ENCODE assay signal across 11 mouse cellular contexts in the genomic region with DNA sequence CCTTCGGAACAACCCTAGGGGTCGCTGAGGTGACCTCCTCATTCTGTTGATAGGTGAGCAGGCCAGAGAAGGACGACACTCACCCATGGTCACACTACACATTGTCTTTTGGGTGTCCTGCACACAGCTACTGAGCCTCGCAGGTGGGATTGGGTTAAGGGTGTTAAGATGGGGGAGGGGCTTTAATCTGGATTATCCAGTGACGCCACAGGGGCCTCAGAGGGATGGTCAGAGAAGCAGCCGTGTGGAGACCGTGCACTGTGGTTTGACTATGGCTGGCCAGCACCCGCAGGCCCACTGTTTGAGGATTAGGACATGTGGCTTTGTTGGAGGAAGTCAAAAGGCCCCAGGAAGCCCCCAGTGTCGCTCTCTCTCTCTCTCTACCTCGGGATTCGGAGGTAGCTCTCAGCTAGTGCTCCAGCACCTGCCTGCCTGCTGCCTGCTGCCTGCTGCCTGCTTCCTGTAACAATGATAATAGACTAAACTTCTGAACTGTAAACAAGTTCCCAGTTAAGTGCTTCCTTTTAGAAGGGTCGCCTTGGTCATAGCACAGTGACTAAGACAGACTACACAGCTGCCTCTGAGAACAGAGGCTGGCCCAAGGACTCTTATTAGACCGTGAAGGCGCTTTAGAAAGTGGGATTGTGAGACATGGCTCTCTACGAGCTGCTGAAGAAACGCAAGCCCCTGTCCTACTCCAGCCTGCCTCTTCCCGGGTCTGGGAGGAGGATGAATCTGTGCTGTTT. TPM values are rescaled to one million over a fixed set of nuclear protein-coding genes. Genes with fewer than 3 reads are reported as not detected.
DNase-seq lines count a peak whose midpoint lies in the region; ATAC-seq and TF ChIP-seq lines count a peak whose summit lies in the region.
"Had no signal": no experiment of that assay in that cellular context is flagged by ENCODE, and none has a peak within 500 bp of the region (broad histone marks: within the 10 kb centered on the region; RNA-seq: fewer than 3 reads in every experiment).

No protein-coding gene starts in this region.

- peaks cover 85% of the 10 kb centered on the region for H3K4me1 ChIP-seq in heart, embryonic 10.5 days
- H3K4me1 ChIP-seq in lung, postnatal 0 days (ENCODE audit: insufficient read depth, low read depth, low read length): peaks cover 29% of the 10 kb centered on the region; the same call in 1 of the 2 replicates
- H3K4me1 ChIP-seq in limb, embryonic 10.5 days: peaks cover 90% of the 10 kb centered on the region
- H3K4me1 ChIP-seq in stomach, embryonic 15.5 days: peaks cover 38% of the 10 kb centered on the region

- no peak for DNase-seq in heart, embryonic 10.5 days (ENCODE audit: low spot score)
- DNase-seq in heart, adult 8-10 months (ENCODE audit: low spot score): no peak
- DNase-seq in lung, postnatal 0 days (ENCODE audit: low spot score): peak; percentile 69
- DNase-seq in lung, adult 18-20 months: no peak
- DNase-seq in limb, embryonic 10.5 days (ENCODE audit: low spot score): no peak
- no peak for DNase-seq in layer of hippocampus, postnatal 25 days (ENCODE audit: extremely low spot score in 1 of 2, low spot score in 1 of 2)
- no peak for DNase-seq in kidney, adult 18-20 months
- DNase-seq: cerebellum, postnatal 14 days; gastrocnemius, postnatal 10 days had no signal

- H3K9ac ChIP-seq in lung, postnatal 0 days (replicated peaks; ENCODE audit: low read depth): no peak overlapping the region
- no peak overlapping the region for H3K9ac ChIP-seq in stomach, embryonic 15.5 days

- no peaks in the 10 kb centered on the region for H3K9me3 ChIP-seq in heart, embryonic 10.5 days
- no peaks in the 10 kb centered on the region for H3K9me3 ChIP-seq in lung, postnatal 0 days (ENCODE audit: low read length)
- no peaks in the 10 kb centered on the region for H3K9me3 ChIP-seq in limb, embryonic 10.5 days (replicated peaks)
- H3K9me3 ChIP-seq in stomach, embryonic 15.5 days: no peaks in the 10 kb centered on the region

- peak; percentile 61 for ATAC-seq in lung, postnatal 0 days
- ATAC-seq in stomach, embryonic 15.5 days (ENCODE audit: insufficient read depth, low FRiP score, low read depth): no peak
- ATAC-seq: activated CD4-positive, CD25-positive, alpha-beta regulatory T cell, adult 4 months had no signal

- peak overlapping the region; percentile 83 for H3K27ac ChIP-seq in heart, embryonic 10.5 days
- H3K27ac ChIP-seq in lung, postnatal 0 days (ENCODE audit: low read length): peak overlapping the region; percentile 45; the same call in 1 of the 2 replicates
- peak overlapping the region; percentile 65 for H3K27ac ChIP-seq in limb, embryonic 10.5 days
- H3K27ac ChIP-seq in stomach, embryonic 15.5 days: peak overlapping the region; percentile 31; the same call in 1 of the 2 replicates

- H3K36me3 ChIP-seq in heart, embryonic 10.5 days: peaks cover 26% of the 10 kb centered on the region
- peaks cover 5% of the 10 kb centered on the region for H3K36me3 ChIP-seq in lung, postnatal 0 days (ENCODE audit: insufficient read depth, low read length)
- peaks cover 11% of the 10 kb centered on the region for H3K36me3 ChIP-seq in limb, embryonic 10.5 days
- H3K36me3 ChIP-seq in stomach, embryonic 15.5 days: peaks cover 2% of the 10 kb centered on the region; the same call in 1 of the 2 replicates

- H3K4me2 ChIP-seq in lung, postnatal 0 days (replicated peaks; ENCODE audit: low read depth, low read length): no peak overlapping the region
- H3K4me2 ChIP-seq in stomach, embryonic 15.5 days: no peak overlapping the region

- WGBS in heart, embryonic 10.5 days: 44% methylated on average over 17 of the region's 17 CpGs
- WGBS in lung, postnatal 0 days: 39% methylated on average over 17 of the region's 17 CpGs
- WGBS in limb, embryonic 10.5 days: 53% methylated on average over 17 of the region's 17 CpGs
- WGBS in stomach, embryonic 15.5 days: 37% methylated on average over 17 of the region's 17 CpGs

- H3K27me3 ChIP-seq in heart, embryonic 10.5 days (ENCODE audit: insufficient read depth, poor library complexity, severe bottlenecking): no peaks in the 10 kb centered on the region
- no peaks in the 10 kb centered on the region for H3K27me3 ChIP-seq in lung, postnatal 0 days (replicated peaks; ENCODE audit: insufficient read depth, low read length)
- H3K27me3 ChIP-seq in limb, embryonic 10.5 days (ENCODE audit: low read depth, poor library complexity, severe bottlenecking): no peaks in the 10 kb centered on the region
- no peaks in the 10 kb centered on the region for H3K27me3 ChIP-seq in stomach, embryonic 15.5 days (replicated peaks)

- TF ChIP-seq EP300 in lung, postnatal 0 days (IDR thresholded peaks at IDR 0.05): no peak

- H3K4me3 ChIP-seq in heart, embryonic 10.5 days: peak overlapping the region; percentile 22; the same call in 1 of the 2 replicates
- H3K4me3 ChIP-seq in lung, postnatal 0 days (ENCODE audit: low read depth, low read length): no peak overlapping the region
- peak overlapping the region; percentile 2; the same call in 1 of the 2 replicates for H3K4me3 ChIP-seq in limb, embryonic 10.5 days
- no peak overlapping the region for H3K4me3 ChIP-seq in stomach, embryonic 15.5 days (replicated peaks)

- no peak for TF ChIP-seq CTCF in lung, postnatal 0 days (IDR thresholded peaks at IDR 0.05)

RNA-seq across cellular contexts. Expression of a gene that starts 14.1 kb away (rescaled TPM):
- 17.6 and 17.8 TPM in 2 replicates for polyA plus RNA-seq in heart, embryonic 10.5 days (2016; fragmentation: Nextera tagmentation; extraction: Ambion mirVana)
- 10 to 100 TPM; 12.1 to 15.3 (median 13.0) TPM for total RNA-seq in heart, adult 8-10 months (2022)
- 23.5 and 24.4 TPM in 2 replicates for polyA plus RNA-seq in lung, postnatal 0 days (2015; fragmentation: Nextera tagmentation; extraction: Ambion mirVana)
- 14.4 and 20.4 TPM in 2 replicates for polyA plus RNA-seq in limb, embryonic 10.5 days (2016; fragmentation: Nextera tagmentation; extraction: Ambion mirVana)
- 19.6 and 20.8 TPM in 2 replicates for polyA plus RNA-seq in stomach, embryonic 15.5 days (2015; fragmentation: Nextera tagmentation; extraction: Ambion mirVana)
- 1 to 10 TPM; 2.7 to 3.7 TPM for total RNA-seq in layer of hippocampus, postnatal 25 days (2021)

RNA-seq across cellular contexts. Expression of a gene that starts 49.6 kb away (rescaled TPM):
- 8.3 and 8.6 TPM in 2 replicates for polyA plus RNA-seq in heart, embryonic 10.5 days (2016; fragmentation: Nextera tagmentation; extraction: Ambion mirVana)
- 10 to 100 TPM; 22.6 to 26.7 (median 25.3) TPM for total RNA-seq in heart, adult 8-10 months (2022)
- 2.9 and 3.0 TPM in 2 replicates for polyA plus RNA-seq in lung, postnatal 0 days (2015; fragmentation: Nextera tagmentation; extraction: Ambion mirVana)
- 1.6 and 2.0 TPM in 2 replicates for polyA plus RNA-seq in limb, embryonic 10.5 days (2016; fragmentation: Nextera tagmentation; extraction: Ambion mirVana)
- polyA plus RNA-seq in stomach, embryonic 15.5 days (2015; fragmentation: Nextera tagmentation; extraction: Ambion mirVana): 2.5 and 3.1 TPM in 2 replicates
- 10 to 100 TPM; 20.9 to 22.3 TPM for total RNA-seq in layer of hippocampus, postnatal 25 days (2021)

Comparison
In these comparisons a context has a peak if more than half of its experiments do, and no peak if none do; other contexts are left out.
1. H3K27ac ChIP-seq: peak in every context shown above with its lines; median percentile 83 in heart, embryonic 10.5 days; 65 in limb, embryonic 10.5 days; 45 in lung, postnatal 0 days; 31 in stomach, embryonic 15.5 days.
2. H3K4me3 ChIP-seq: peak in heart, embryonic 10.5 days (single experiment) and limb, embryonic 10.5 days (single experiment); none in lung, postnatal 0 days (single experiment) and stomach, embryonic 15.5 days (single experiment).